Mouse (Mus musculus) kidney, postnatal 25 days (tissue): ENCODE measurements at regions not wholly inside any gene's neighbourhood (a gene's known extent, or its start where the extent isn't known, plus 50 kb on each side); places are given as distances from the start of the nearest gene placed in this dataset.

Experiments
- DNase-seq, 2 experiments: peaks; one replicate each; pipeline ENCODE4 v3.0.0; 2021; ENCODE audit warnings: mixed read lengths in 2 of 2

- DNase-seq, result no peak
Measured at GRCm38 (mm10) chr6:15501063-15501462, 219.4 kb upstream of the Mdfic start.

GRCm38 (mm10) chr6:15509314-15509713 is 211.1 kb upstream of the Mdfic start:
- no peak for DNase-seq

DNA sequence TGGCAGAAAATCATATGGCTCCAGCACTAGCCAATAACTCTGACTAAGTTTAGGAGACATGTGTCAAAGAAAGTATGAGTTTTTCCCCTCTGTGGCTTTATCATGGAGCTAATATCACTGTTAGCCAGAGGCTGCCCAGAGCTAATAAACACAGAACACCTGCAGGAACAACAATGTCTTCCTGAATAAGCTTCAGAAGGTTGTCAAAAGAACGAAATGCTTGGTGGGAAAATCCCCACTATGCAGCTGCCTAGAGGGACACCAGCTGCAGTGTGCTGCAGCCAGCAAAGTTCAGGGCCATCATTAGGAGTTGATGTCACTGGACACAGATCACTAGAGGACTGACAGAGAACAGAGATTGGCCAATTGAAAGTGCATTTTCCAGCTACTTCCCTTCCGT is 183.2 kb upstream of the Mdfic start:
- no peak for DNase-seq

- DNase-seq, result no peak
Measured at GRCm38 (mm10) chr6:15541969-15542368, 178.5 kb upstream of the Mdfic start.

GRCm38 (mm10) chr6:15543516-15544080 is 176.9 kb upstream of the Mdfic start:
- DNase-seq, result no peak

DNA sequence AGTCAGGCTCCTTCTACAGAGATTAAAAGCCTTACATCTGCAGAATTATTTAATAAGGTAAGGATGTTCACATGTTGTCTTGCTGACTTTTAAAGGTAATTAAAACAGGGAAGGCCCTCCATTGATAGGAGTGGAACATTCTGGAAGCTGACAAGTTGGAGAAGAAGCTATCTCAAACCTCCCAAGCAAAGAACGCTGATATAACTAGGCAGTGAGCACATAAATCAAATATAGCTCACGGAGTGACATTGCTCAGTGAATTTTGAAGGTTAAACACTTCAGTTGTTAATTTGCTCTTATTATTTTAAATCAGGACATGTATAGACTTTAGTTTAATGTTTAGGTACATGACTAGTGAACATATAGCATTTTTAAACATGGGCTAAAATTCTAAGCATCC is 171.6 kb upstream of the Mdfic start:
- DNase-seq, result no peak

DNA sequence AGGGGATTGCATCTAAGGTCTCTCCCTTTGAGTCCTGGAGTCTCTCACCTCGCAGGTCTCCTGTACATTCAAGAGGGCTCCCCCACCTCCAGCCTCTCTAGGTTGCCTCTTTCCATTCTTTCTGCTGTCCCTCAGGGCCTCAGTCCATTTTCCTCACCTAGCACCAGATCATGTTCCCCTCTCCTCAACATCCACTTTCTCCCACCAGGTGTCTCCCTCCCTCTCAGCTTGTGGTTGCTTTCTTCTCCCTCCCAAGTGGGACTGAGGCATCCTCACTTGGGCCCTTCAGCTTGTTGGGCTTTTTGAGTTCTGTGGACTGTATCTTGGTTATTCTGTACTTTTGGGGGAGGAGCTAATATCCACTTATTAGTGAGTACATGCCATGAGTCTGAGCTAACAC is 127.7 kb upstream of the Mdfic start:
- no peak for DNase-seq

DNA sequence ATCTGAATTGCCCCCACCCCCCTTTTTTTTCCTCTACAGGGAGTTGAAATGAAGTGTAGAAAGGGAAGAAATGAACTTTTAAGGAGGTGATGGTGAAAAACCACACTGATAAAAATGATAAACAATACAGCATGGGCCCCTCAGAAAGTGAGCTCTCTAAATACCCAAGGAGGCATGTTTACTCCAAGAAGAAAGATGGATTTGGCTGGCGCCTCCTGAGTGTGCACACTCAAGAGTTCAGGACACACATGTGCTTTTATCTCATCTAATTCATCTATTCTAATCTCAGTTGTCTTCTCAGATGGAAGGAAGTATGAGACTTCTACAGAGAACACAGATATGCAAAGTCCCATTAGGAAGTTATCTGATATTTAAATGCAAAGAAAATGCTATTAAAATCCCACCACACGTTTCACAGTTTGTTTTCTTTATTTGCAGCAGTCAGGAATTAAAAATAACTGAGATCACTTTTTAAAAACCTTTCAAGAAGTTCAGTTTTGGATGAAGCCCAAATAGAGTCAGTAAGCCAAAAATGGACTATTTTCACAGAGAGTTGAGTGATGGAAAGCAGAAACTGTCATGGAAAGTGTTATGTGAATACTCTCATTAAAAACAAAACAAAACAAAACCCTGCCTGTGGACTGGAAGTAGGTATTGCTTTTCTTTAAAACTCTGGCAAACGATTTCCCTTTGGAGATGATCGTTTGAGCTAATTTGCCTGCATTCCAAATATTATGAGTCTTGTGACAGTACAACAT is 123.1 kb upstream of the Mdfic start:
- no peak for DNase-seq

DNA sequence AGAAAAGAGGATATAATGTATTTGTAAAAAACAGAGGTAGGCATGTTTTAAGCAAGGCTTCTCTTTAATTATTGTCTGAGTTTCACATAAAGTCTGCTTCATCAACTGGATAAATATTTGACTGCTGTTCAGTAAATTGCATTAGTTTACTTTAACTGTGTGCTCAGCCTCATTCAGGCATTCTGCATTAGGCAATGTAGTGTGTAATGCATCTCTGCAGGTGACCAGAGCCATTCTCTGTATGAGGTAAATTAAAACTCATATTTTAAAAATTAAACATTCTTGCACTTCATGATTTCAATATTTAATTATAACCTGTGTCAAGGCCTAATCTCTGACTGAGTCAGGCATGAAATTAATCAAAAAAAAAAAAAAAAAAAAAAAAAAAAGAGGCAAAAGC is 110.3 kb upstream of the Mdfic start:
- DNase-seq, result no peak

GRCm38 (mm10) chr6:15625910-15626564 is 94.4 kb upstream of the Mdfic start:
- DNase-seq, result no peak

DNA sequence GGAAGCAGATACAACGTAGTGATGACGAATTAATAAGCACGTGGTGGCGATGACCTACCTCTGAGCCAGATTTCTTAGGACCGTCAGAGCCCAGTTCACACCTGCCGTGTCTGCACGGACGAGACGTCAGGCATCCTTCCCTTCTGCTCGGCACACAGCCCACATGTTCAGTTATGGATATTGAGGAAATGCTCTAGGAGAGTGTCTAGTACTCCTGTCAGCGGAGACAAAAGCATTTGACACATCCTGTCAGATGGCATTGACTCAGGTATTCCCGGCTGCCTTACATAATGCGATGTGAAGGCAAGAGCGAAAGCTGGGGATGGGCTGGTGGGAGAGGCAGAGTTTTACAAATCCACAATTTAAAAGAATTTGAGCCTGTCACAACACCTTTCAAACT is 81.9 kb upstream of the Mdfic start:
- DNase-seq, result peak in 1 of 2 experiments; percentile 35

GRCm38 (mm10) chr6:15639378-15639777 is 81.1 kb upstream of the Mdfic start:
- no peak for DNase-seq

GRCm38 (mm10) chr6:15639809-15640479 is 80.5 kb upstream of the Mdfic start:
- DNase-seq, result no peak

DNA sequence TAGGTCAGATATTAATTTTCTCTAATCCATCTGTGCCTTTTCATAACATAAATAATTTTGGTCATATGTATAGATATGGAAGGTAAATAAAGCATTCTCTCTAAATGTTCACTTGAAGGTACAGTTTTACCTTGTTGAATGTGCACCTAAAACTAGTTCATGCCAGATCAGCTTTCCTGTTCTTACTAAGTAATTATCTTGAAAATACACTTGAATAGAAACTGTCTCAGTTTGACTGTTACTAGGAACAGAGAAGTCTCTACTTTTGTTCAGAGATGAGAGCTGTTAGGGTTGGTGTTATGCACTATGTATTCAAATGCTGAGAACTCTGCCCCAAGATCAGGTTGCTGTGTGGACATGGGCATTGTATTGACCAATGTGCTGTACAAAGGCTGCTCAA is 76.2 kb upstream of the Mdfic start:
- no peak for DNase-seq

DNA sequence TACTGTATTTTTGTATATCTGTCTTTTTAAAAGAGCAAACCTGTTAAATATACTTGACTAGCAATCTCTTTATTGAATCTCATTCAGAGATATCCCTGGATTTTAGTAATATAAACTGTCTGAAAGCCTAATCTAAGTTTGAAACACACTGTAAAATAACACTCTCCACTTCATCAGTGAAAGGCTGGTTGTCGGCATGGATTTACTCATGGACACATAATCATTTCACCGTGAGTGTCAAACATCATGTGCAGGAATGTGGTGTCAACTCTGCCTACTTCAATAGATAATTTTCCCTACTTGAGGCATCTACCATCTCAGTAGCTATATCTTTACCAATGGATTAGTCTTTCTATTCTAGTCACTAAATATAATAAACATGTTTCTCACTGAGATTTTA is 73.0 kb upstream of the Mdfic start:
- DNase-seq, result no peak
